Mouse (Mus musculus) limb, embryonic 13.5 days (tissue): ENCODE data around the gene Lipc. TPM values are rescaled to one million over a fixed set of nuclear protein-coding genes. Genes with fewer than 3 reads are reported as not detected.

Experiments used
- ATAC-seq: fragments of 200-750 bp; cut with Nextera tagmentation; 2 replicates; pipeline ENCODE4 v1.8.0; 2017; ENCODE audit warnings: low read depth, moderate number of reproducible peaks, moderate TSS enrichment; ENCODE audit not compliant: low FRiP score
- H3K27ac ChIP-seq: fragments of 300-500 bp; sonication (generic); 2 replicates; pipeline ENCODE4 v1.5.1; 2015; ENCODE audit warnings: inconsistent platforms, mild to moderate bottlenecking, moderate library complexity
- H3K27me3 ChIP-seq: fragments of 300-500 bp; sonication (generic); 2 replicates; pipeline ENCODE4 v1.6.1; 2015; ENCODE audit warnings: mild to moderate bottlenecking, inconsistent platforms
- H3K36me3 ChIP-seq: fragments of 300-500 bp; sonication (generic); 2 replicates; pipeline ENCODE4 v1.6.1; 2015; ENCODE audit warnings: inconsistent platforms, mild to moderate bottlenecking, moderate library complexity
- H3K4me1 ChIP-seq: fragments of 300-500 bp; sonication (generic); 2 replicates; pipeline ENCODE4 v1.6.1; 2015; ENCODE audit warnings: inconsistent platforms
- H3K4me2 ChIP-seq: fragments of 300-500 bp; sonication (generic); replicated peaks from 2 replicates; pipeline ENCODE4 v1.6.1; 2015; ENCODE audit warnings: inconsistent platforms, mild to moderate bottlenecking, moderate library complexity
- H3K4me3 ChIP-seq: fragments of 300-500 bp; sonication (generic); 2 replicates; pipeline ENCODE4 v1.5.1; 2015; ENCODE audit warnings: moderate library complexity, mild to moderate bottlenecking, inconsistent platforms
- H3K9ac ChIP-seq: fragments of 300-500 bp; sonication (generic); 2 replicates; pipeline ENCODE4 v1.6.1; 2015; ENCODE audit warnings: mild to moderate bottlenecking, inconsistent platforms
- H3K9me3 ChIP-seq: fragments of 300-500 bp; sonication (generic); 2 replicates; pipeline ENCODE4 v1.6.1; 2016; ENCODE audit warnings: inconsistent platforms
- WGBS: fragments of 180-500 bp; shearing (Covaris S2); methylation state at CpG from one replicate; pipeline ENCODE4 v1.1.7; 2015; 5-methylcytosine and 5-hydroxymethylcytosine counted together
- polyA plus RNA-seq: library from polyadenylated mRNA; unstranded; fragments of >200 nt; fragmentation: Nextera tagmentation; extraction: Ambion mirVana; gene quantifications from 2 replicates; pipeline ENCODE4 v1.2.1, GENCODE M21; 2015

The Lipc gene
- polyA plus RNA-seq, 1 experiment from 2014 or later, result not detected

- no peak overlapping the region for H3K27ac ChIP-seq
- 74% methylated on average over 3 of the region's 3 CpGs for WGBS
- no peak overlapping the region for H3K9ac ChIP-seq
- ATAC-seq, result no peak
- H3K27me3 ChIP-seq, result no peaks in the 10 kb centered on the region
- H3K4me3 ChIP-seq, result no peak overlapping the region
- H3K4me1 ChIP-seq, result no peaks in the 10 kb centered on the region
- H3K36me3 ChIP-seq, result no peaks in the 10 kb centered on the region
- H3K9me3 ChIP-seq, result no peaks in the 10 kb centered on the region
- H3K4me2 ChIP-seq, result no peak overlapping the region
These were observed 17.2 kb upstream of the Lipc start for GRCm38 (mm10) chr9:70969244-70969643.

DNA sequence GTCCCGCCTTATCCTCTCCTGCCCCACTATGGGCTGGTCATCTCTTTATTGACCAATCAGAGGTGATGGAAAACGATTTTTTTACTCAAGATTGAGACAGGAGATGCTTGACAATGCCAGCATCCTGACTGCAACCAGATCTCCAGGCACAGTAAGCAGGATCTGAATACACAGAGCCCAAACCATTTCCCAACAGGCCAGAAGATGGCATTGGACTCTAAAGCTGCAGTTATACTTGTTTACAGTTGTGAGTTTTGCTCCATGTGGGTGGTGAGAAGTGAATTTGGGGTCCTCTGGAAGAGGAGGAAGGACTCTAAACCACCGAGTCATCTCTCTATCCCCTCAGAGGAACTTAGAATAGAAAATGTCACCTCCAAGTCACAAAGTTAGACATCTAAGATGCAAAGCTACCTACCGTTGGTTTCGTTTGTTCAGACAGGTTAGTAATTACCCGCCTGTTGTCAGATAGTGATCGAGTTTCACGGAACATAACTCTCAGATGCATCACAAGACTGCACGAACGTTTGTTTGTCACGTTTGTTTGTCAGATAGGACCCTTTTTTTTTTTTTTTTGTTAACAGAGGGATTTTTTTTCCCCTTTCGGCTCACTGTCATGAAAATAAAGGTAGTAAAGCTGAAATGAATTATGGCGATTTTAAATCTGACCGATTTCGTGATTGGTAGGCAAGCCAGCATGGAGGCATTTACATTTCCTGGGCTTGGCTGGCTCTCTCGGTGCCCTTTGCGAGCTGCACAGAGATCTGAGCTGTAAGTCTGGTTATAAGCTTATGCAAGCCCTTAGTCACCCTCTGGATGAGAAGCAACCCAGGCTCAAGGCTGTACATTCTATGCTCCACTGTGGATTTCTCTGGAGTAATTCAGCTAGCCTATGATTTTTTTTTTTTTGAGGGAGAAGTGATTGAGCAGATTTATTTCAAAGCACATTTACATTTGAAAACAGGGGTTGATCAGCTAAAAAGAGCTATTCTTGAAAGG, 14.3 kb upstream of the Lipc start:
- 75% methylated on average over 17 of the region's 17 CpGs for WGBS
- no peak for ATAC-seq
- peaks cover 7% of the 10 kb centered on the region; the same call in 1 of the 2 replicates for H3K4me1 ChIP-seq

GRCm38 (mm10) chr9:70965422-70965821, 13.4 kb upstream of the Lipc start:
- Histone ChIP-seq H3K4me2 (no peak overlapping the region), H3K4me3 (no peak overlapping the region), H3K4me1 (peaks cover 7% of the 10 kb centered on the region; the same call in 1 of the 2 replicates), H3K36me3 (no peaks in the 10 kb centered on the region), H3K27ac (no peak overlapping the region), H3K9me3 (no peaks in the 10 kb centered on the region), H3K9ac (no peak overlapping the region), H3K27me3 (no peaks in the 10 kb centered on the region)
- ATAC-seq, result no peak
- WGBS, result 91% methylated on average over 2 of the region's 2 CpGs

More for the DNA sequence above, 14.3 kb upstream of the Lipc start:
- no peaks in the 10 kb centered on the region for H3K36me3 ChIP-seq
- H3K9me3 ChIP-seq, result no peaks in the 10 kb centered on the region
- H3K9ac ChIP-seq, result no peak overlapping the region
- H3K27me3 ChIP-seq, result no peaks in the 10 kb centered on the region
- no peak overlapping the region for H3K27ac ChIP-seq
- H3K4me3 ChIP-seq, result no peak overlapping the region
- H3K4me2 ChIP-seq, result no peak overlapping the region

DNA sequence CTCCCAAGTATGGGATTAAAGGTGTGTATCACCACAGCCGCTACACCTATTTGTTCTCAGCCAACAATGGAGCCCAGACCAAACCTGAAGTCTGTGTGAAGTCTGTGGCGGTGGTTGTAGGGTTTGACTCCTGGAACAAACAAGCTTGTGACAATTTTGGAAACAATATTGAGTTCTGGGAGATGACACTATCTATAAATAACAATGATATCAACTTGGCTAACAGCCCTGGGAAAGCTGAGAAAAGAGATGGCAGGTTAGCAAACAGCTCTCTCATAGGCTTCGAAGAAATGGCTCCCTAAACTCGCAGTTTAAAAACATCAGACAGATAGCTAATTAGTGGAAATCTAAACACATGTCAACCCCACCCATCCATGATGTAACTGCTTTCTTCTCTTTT, 13.0 kb upstream of the Lipc start:
- H3K4me3 ChIP-seq, result no peak overlapping the region
- H3K9me3 ChIP-seq, result no peaks in the 10 kb centered on the region

GRCm38 (mm10) chr9:70963461-70963891, 11.4 kb upstream of the Lipc start:
- no peak overlapping the region for H3K27ac ChIP-seq
- H3K4me2 ChIP-seq, result no peak overlapping the region
- peaks cover 7% of the 10 kb centered on the region; the same call in 1 of the 2 replicates for H3K4me1 ChIP-seq
- no peaks in the 10 kb centered on the region for H3K9me3 ChIP-seq
- ATAC-seq, result no peak
- H3K9ac ChIP-seq, result no peak overlapping the region
- H3K36me3 ChIP-seq, result no peaks in the 10 kb centered on the region
- WGBS, result 48% methylated on average over 7 of the region's 7 CpGs
- no peak overlapping the region for H3K4me3 ChIP-seq
- H3K27me3 ChIP-seq, result no peaks in the 10 kb centered on the region

More for the DNA sequence above, 13.0 kb upstream of the Lipc start:
- no peak overlapping the region for H3K4me2 ChIP-seq
- peaks cover 7% of the 10 kb centered on the region; the same call in 1 of the 2 replicates for H3K4me1 ChIP-seq
- H3K27ac ChIP-seq, result no peak overlapping the region
- WGBS, result 88% methylated on average over 4 of the region's 4 CpGs
- no peak for ATAC-seq
- H3K9ac ChIP-seq, result no peak overlapping the region
- no peaks in the 10 kb centered on the region for H3K36me3 ChIP-seq
- no peaks in the 10 kb centered on the region for H3K27me3 ChIP-seq

DNA sequence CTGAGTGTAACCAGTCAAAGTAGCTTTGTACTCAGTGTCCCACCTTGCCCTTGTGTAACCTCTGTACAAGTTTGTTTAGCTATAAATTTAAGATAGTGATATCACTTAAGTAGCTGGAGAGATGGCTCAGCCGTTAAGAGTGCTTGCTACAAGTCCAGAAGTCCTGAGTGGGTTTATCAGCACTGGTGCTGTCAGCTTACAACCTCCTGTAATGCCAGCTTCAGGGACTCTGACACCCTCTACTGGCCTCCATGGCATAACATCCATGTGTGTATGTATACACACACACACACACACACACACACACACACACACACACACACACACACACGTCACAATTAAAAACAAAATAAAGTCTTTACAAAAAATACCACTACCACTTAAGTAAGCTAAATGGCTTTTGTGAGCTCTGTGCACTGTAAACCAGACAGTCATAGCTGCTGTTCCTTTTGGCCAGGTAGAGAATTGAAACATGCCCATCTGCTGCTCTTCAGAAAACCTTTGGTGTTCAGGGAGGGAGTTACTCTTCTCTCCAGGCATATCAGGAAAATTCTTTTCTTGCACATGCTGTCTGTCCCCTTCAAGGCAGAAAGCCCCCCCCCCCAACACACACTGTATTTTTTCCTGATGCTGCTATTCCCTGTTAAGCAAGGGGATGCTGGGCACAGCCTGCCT, 10.9 kb upstream of the Lipc start:
- Histone ChIP-seq H3K4me2 (no peak overlapping the region), H3K27ac (no peak overlapping the region), H3K4me3 (no peak overlapping the region), H3K36me3 (no peaks in the 10 kb centered on the region), H3K4me1 (peaks cover 7% of the 10 kb centered on the region; the same call in 1 of the 2 replicates), H3K27me3 (no peaks in the 10 kb centered on the region), H3K9me3 (no peaks in the 10 kb centered on the region), H3K9ac (no peak overlapping the region)
- WGBS, result 76% methylated on average over 2 of the region's 2 CpGs
- ATAC-seq, result no peak

DNA sequence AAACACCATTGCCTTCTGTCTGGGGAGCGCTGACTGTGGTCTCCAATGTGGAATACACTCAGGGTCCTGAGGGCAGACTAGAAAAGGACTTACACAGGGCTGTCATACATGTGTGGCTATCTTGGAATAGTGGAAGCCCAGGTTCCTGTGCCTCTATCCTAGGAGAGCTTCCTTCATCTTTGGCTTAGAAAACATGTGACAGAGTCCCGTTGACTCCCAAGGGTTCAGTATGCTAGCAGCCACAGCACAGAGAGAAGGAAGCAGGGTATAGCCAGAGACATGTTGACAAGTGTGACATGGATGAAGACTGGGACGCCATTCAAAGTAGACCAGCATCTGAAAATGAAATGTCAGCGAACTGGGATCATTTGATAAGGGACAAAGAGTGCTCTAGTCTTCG, 8.3 kb upstream of the Lipc start:
- ATAC-seq, result no peak

DNA sequence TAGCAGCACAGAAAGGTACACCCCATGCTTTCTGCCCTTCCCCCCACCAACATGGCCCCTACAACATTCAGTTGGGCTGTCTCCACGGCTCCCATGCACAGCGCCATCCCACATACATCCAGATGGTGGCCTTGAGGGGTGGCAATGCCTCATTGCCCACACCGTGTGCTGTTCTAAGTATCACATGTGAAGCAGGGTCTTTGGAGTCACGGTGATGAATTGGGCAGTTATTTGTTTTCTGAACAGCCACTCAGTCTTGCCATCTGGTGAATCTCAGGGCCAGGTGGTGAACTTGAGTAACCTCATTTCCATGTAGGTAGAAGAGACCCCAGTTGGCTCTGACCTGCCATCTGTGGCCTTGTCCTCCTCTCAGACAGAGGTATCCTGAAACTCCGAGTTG, 7.8 kb upstream of the Lipc start:
- 87% methylated on average over 5 of the region's 5 CpGs for WGBS
- H3K27me3 ChIP-seq, result no peaks in the 10 kb centered on the region
- H3K36me3 ChIP-seq, result no peaks in the 10 kb centered on the region
- no peak overlapping the region for H3K4me2 ChIP-seq
- no peak overlapping the region for H3K9ac ChIP-seq
- H3K4me3 ChIP-seq, result no peak overlapping the region
- H3K9me3 ChIP-seq, result no peaks in the 10 kb centered on the region
- peaks cover 7% of the 10 kb centered on the region; the same call in 1 of the 2 replicates for H3K4me1 ChIP-seq
- H3K27ac ChIP-seq, result no peak overlapping the region
- ATAC-seq, result no peak

More for the DNA sequence above, 8.3 kb upstream of the Lipc start:
- no peaks in the 10 kb centered on the region for H3K36me3 ChIP-seq
- peaks cover 7% of the 10 kb centered on the region; the same call in 1 of the 2 replicates for H3K4me1 ChIP-seq
- H3K27me3 ChIP-seq, result no peaks in the 10 kb centered on the region
- H3K9ac ChIP-seq, result no peak overlapping the region
- H3K9me3 ChIP-seq, result no peaks in the 10 kb centered on the region
- H3K4me2 ChIP-seq, result no peak overlapping the region
- 92% methylated on average over 5 of the region's 5 CpGs for WGBS
- no peak overlapping the region for H3K27ac ChIP-seq
- no peak overlapping the region for H3K4me3 ChIP-seq

GRCm38 (mm10) chr9:70959447-70959846, 7.4 kb upstream of the Lipc start:
- Histone ChIP-seq H3K4me2 (no peak overlapping the region), H3K9ac (no peak overlapping the region), H3K4me1 (peaks cover 7% of the 10 kb centered on the region; the same call in 1 of the 2 replicates), H3K9me3 (no peaks in the 10 kb centered on the region), H3K27ac (no peak overlapping the region), H3K27me3 (no peaks in the 10 kb centered on the region), H3K36me3 (no peaks in the 10 kb centered on the region), H3K4me3 (no peak overlapping the region)
- ATAC-seq, result no peak
- WGBS, result 88% methylated on average over 3 of the region's 3 CpGs

- WGBS, result 52% methylated on average over 5 of the region's 5 CpGs
- Histone ChIP-seq H3K36me3 (no peaks in the 10 kb centered on the region), H3K27me3 (no peaks in the 10 kb centered on the region), H3K4me2 (no peak overlapping the region), H3K4me1 (peaks cover 2% of the 10 kb centered on the region; the same call in 1 of the 2 replicates), H3K9ac (no peak overlapping the region), H3K27ac (no peak overlapping the region), H3K9me3 (no peaks in the 10 kb centered on the region), H3K4me3 (no peak overlapping the region)
- no peak for ATAC-seq
These were observed 6.4 kb upstream of the Lipc start for GRCm38 (mm10) chr9:70958381-70958780.

DNA sequence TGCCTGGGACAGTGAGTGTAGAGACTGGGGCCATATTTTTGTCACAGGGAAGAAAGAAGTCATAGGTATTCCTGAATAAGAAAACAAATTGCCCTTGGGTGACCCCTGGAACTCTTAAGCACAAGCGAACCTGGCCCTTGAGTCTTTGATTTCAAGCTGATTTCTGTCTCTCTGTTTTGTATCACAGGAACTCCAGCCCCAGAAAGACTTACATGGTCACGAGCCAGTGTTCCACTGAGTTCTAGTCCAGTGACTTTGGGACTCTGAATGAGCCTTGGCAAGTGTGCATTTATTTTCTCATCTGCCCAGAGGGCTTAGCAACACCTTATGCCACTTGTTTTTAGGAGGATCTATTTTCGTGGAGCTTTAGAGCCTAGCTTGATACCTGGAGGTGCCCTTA, 5.7 kb upstream of the Lipc start:
- H3K36me3 ChIP-seq, result no peaks in the 10 kb centered on the region
- no peak for ATAC-seq
- no peak overlapping the region for H3K4me3 ChIP-seq
- no peak overlapping the region for H3K27ac ChIP-seq
- no peaks in the 10 kb centered on the region for H3K9me3 ChIP-seq
- no peaks in the 10 kb centered on the region for H3K4me1 ChIP-seq
- no peak overlapping the region for H3K4me2 ChIP-seq
- no peaks in the 10 kb centered on the region for H3K27me3 ChIP-seq
- WGBS, result 72% methylated on average over 3 of the region's 3 CpGs
- H3K9ac ChIP-seq, result no peak overlapping the region

GRCm38 (mm10) chr9:70954226-70954625, 2.2 kb upstream of the Lipc start:
- Histone ChIP-seq H3K4me1 (no peaks in the 10 kb centered on the region), H3K36me3 (no peaks in the 10 kb centered on the region), H3K9me3 (no peaks in the 10 kb centered on the region), H3K27me3 (no peaks in the 10 kb centered on the region), H3K4me3 (no peak overlapping the region), H3K27ac (no peak overlapping the region), H3K4me2 (no peak overlapping the region), H3K9ac (no peak overlapping the region)
- no peak for ATAC-seq
- WGBS, result 88% methylated on average over 3 of the region's 3 CpGs
